Mouse (Mus musculus) C2C12 (cell line): ENCODE measurements around the gene Fam205c.
"Not testable (repeated sequence)": the region's sequence is repeated elsewhere in the genome, so short reads cannot be mapped to it uniquely, and the experiment has no call there.

Experiments
- CEBPB ChIP-seq: IDR thresholded peaks from one replicate; pipeline ENCODE4 v1.6.1; 2011; ENCODE audit warnings: low read depth, mild to moderate bottlenecking, control low read depth, moderate library complexity
- CTCF ChIP-seq: IDR thresholded peaks from one replicate; pipeline ENCODE4 v1.5.1; 2011; ENCODE audit not compliant: control insufficient read depth, insufficient read depth, insufficient read length

DNA sequence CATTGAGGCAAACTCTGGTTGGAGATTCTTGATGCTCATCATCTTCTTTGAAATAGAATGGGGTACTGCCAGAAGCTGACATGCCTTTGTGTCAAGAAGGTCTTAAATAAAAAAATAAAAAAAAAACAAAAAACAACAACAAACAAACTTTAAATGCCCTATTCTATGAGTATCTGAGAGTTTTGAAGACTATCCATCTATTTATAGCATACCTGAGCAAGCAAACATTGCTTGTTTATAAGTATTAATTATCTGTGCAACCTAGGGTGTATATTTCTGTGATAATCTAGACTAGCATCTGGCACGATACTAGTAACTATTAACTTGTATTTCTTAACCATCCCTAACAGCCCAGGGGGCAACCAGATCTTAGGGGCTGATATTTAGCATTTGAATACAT lies 17.4 kb downstream of the Fam205c start, which contains the start of gene Gm12394:
- TF ChIP-seq CTCF, CEBPB: not testable (repeated sequence)
